In the genomic region with DNA sequence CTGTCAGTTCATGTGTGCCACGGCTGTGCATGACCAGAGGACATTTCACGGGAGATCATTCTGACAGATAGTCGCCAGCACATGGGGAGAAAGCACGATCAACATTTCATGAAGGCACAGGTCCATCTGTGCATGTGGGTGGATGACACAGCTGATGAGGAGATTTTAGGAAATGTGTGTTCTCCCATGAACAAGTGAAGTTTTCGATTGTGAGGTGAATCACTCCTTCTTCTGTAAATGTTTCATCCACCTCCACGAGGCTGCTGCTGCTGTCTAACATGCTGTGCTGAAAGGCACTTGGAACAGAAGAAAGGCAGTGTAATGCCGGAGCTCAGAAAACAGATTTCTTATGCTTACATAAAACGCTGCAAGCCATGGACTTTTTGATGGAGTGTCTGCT, we compare ENCODE assay signal across 24 mouse cellular contexts.
DNase-seq lines count a peak whose midpoint lies in the region; ATAC-seq and TF ChIP-seq lines count a peak whose summit lies in the region.
"Had no signal": no experiment of that assay in that cellular context is flagged by ENCODE, and none has a peak within 500 bp of the region (broad histone marks: within the 10 kb centered on the region; RNA-seq: fewer than 3 reads in every experiment).

No protein-coding gene starts in this region.

- no peak for DNase-seq in frontal cortex, postnatal 10 days (ENCODE audit: low spot score in 2 of 2)
- DNase-seq in layer of hippocampus, adult 11-12 months (ENCODE audit: low spot score): peak; percentile 46
- peak; percentile 14 to 17 for DNase-seq in layer of hippocampus, postnatal 25 days (ENCODE audit: extremely low spot score in 1 of 2, low spot score in 1 of 2)
- DNase-seq in left cerebral cortex, postnatal 36 days (ENCODE audit: low spot score in 2 of 2): peak; percentile 48 to 61
- no peak for DNase-seq in forebrain, embryonic 10.5 days (ENCODE audit: extremely low spot score, low spot score)
- DNase-seq in midbrain, postnatal 0 days (ENCODE audit: low spot score): no peak
- DNase-seq: adrenal gland, postnatal 10 days; cerebellum, adult 11 months; cerebellum, postnatal 25 days; embryo, embryonic 11 days; gastrocnemius, postnatal 10 days; heart, adult 11 months; thymus, postnatal 36 days had no signal

- intact Hi-C loops in left cerebral cortex, postnatal 36 days (cut with DNase I): loop anchor here (5.0 kb wide), 1 partner anchor 822 kb away; no protein-coding TSS in a partner anchor

- H3K4me2 ChIP-seq in midbrain, postnatal 0 days (ENCODE audit: low read depth, low read length, poor library complexity, severe bottlenecking): no peak overlapping the region
- no peak overlapping the region for H3K4me2 ChIP-seq in hindbrain, embryonic 16.5 days (ENCODE audit: low read length)
- H3K4me2 ChIP-seq: heart, embryonic 13.5 days; hindbrain, embryonic 15.5 days; limb, embryonic 15.5 days; liver, embryonic 15.5 days; midbrain, embryonic 13.5 days had no signal

- H3K9me3 ChIP-seq in forebrain, embryonic 10.5 days: no peaks in the 10 kb centered on the region
- no peaks in the 10 kb centered on the region for H3K9me3 ChIP-seq in midbrain, postnatal 0 days (ENCODE audit: low read length)
- H3K9me3 ChIP-seq in hindbrain, embryonic 16.5 days (ENCODE audit: control insufficient read depth, low read length): no peaks in the 10 kb centered on the region
- H3K9me3 ChIP-seq: heart, embryonic 13.5 days; hindbrain, embryonic 15.5 days; limb, embryonic 15.5 days; liver, embryonic 15.5 days; midbrain, embryonic 13.5 days had no signal

- peak; percentile 98 for ATAC-seq in frontal cortex, adult (ENCODE audit: low TSS enrichment)
- no peak for ATAC-seq in midbrain, postnatal 0 days (ENCODE audit: low FRiP score)
- ATAC-seq in hindbrain, embryonic 16.5 days: no peak
- ATAC-seq: activated CD4-positive, CD25-positive, alpha-beta regulatory T cell, adult 4 months; forebrain, embryonic 16.5 days; intestine, postnatal 0 days; midbrain, embryonic 13.5 days had no signal

- TF ChIP-seq CTCF in midbrain, postnatal 0 days (IDR thresholded peaks at IDR 0.05): no peak

- H3K27ac ChIP-seq in forebrain, embryonic 10.5 days: no peak overlapping the region
- H3K27ac ChIP-seq in midbrain, postnatal 0 days (ENCODE audit: low read depth, low read length): no peak overlapping the region
- no peak overlapping the region for H3K27ac ChIP-seq in hindbrain, embryonic 16.5 days (ENCODE audit: low read depth, low read length)
- H3K27ac ChIP-seq: heart, embryonic 13.5 days; hindbrain, embryonic 15.5 days; limb, embryonic 15.5 days; liver, embryonic 15.5 days; midbrain, embryonic 13.5 days had no signal

- no peaks in the 10 kb centered on the region for H3K36me3 ChIP-seq in forebrain, embryonic 10.5 days (replicated peaks)
- no peaks in the 10 kb centered on the region for H3K36me3 ChIP-seq in midbrain, postnatal 0 days (ENCODE audit: insufficient read depth, low read length)
- H3K36me3 ChIP-seq in hindbrain, embryonic 16.5 days (ENCODE audit: control insufficient read depth, insufficient read depth, low read length): no peaks in the 10 kb centered on the region
- H3K36me3 ChIP-seq: heart, embryonic 13.5 days; hindbrain, embryonic 15.5 days; limb, embryonic 15.5 days; liver, embryonic 15.5 days; midbrain, embryonic 13.5 days had no signal

- WGBS in forebrain, embryonic 10.5 days: 88% methylated on average over 8 of the region's 8 CpGs
- WGBS in midbrain, postnatal 0 days: 76% methylated on average over 8 of the region's 8 CpGs
- 77% methylated on average over 8 of the region's 8 CpGs for WGBS in hindbrain, embryonic 16.5 days

- no peak overlapping the region for H3K9ac ChIP-seq in midbrain, postnatal 0 days (replicated peaks; ENCODE audit: low read length, poor library complexity, severe bottlenecking)
- no peak overlapping the region for H3K9ac ChIP-seq in hindbrain, embryonic 16.5 days (ENCODE audit: low read depth, low read length)
- H3K9ac ChIP-seq: heart, embryonic 13.5 days; hindbrain, embryonic 15.5 days; limb, embryonic 15.5 days; liver, embryonic 15.5 days; midbrain, embryonic 13.5 days had no signal

- no peak overlapping the region for H3K4me3 ChIP-seq in forebrain, embryonic 10.5 days
- no peak overlapping the region for H3K4me3 ChIP-seq in midbrain, postnatal 0 days (ENCODE audit: low read depth, low read length)
- H3K4me3 ChIP-seq in hindbrain, embryonic 16.5 days (ENCODE audit: low read length): no peak overlapping the region
- H3K4me3 ChIP-seq: heart, embryonic 13.5 days; hindbrain, embryonic 15.5 days; limb, embryonic 15.5 days; liver, embryonic 15.5 days; midbrain, embryonic 13.5 days; myocyte had no signal

- H3K27me3 ChIP-seq in forebrain, embryonic 10.5 days (ENCODE audit: poor library complexity, severe bottlenecking): no peaks in the 10 kb centered on the region
- H3K27me3 ChIP-seq in midbrain, postnatal 0 days (ENCODE audit: insufficient read depth, low read length): no peaks in the 10 kb centered on the region
- no peaks in the 10 kb centered on the region for H3K27me3 ChIP-seq in hindbrain, embryonic 16.5 days (replicated peaks; ENCODE audit: control insufficient read depth, insufficient read depth, low read length)
- H3K27me3 ChIP-seq: heart, embryonic 13.5 days; hindbrain, embryonic 15.5 days; limb, embryonic 15.5 days; liver, embryonic 15.5 days; midbrain, embryonic 13.5 days had no signal

- H3K4me1 ChIP-seq in forebrain, embryonic 10.5 days: no peaks in the 10 kb centered on the region
- no peaks in the 10 kb centered on the region for H3K4me1 ChIP-seq in midbrain, postnatal 0 days (ENCODE audit: insufficient read depth, low read length)
- no peaks in the 10 kb centered on the region for H3K4me1 ChIP-seq in hindbrain, embryonic 16.5 days (ENCODE audit: control insufficient read depth, insufficient read depth, low read depth, low read length)
- H3K4me1 ChIP-seq: heart, embryonic 13.5 days; hindbrain, embryonic 15.5 days; limb, embryonic 15.5 days; liver, embryonic 15.5 days; midbrain, embryonic 13.5 days had no signal

Comparison
In these comparisons a context has a peak if more than half of its experiments do, and no peak if none do; other contexts are left out.
1. DNase-seq: peak in layer of hippocampus, adult 11-12 months (single experiment), layer of hippocampus, postnatal 25 days (2 of 2) and left cerebral cortex, postnatal 36 days (2 of 2); none in frontal cortex, postnatal 10 days (0 of 2), forebrain, embryonic 10.5 days (single experiment) and midbrain, postnatal 0 days (single experiment).